Mouse (Mus musculus) heart, embryonic 10.5 days (tissue): ENCODE measurements around the gene Klk1b21. TPM values are rescaled to one million over a fixed set of nuclear protein-coding genes. Genes with fewer than 3 reads are reported as not detected.
A peak's percentile ranks its signal among the peaks of the same experiment; 100 is the strongest.
"Not testable (repeated sequence)": the region's sequence is repeated elsewhere in the genome, so short reads cannot be mapped to it uniquely, and the experiment has no call there.

Source experiments
- DNase-seq: peaks from one replicate; pipeline ENCODE4 v3.0.0-alpha.2; 2017; ENCODE audit warnings: low spot score
- H3K27ac ChIP-seq: fragments of 300-500 bp; sonication (generic); 2 replicates; pipeline ENCODE4 v1.5.1; 2016; ENCODE audit warnings: mild to moderate bottlenecking
- H3K27me3 ChIP-seq: fragments of 300-500 bp; sonication (generic); 2 replicates; pipeline ENCODE4 v1.6.1; 2016; ENCODE audit warnings: mild to moderate bottlenecking; ENCODE audit not compliant: poor library complexity, insufficient read depth, severe bottlenecking
- H3K36me3 ChIP-seq: fragments of 300-500 bp; sonication (generic); 2 replicates; pipeline ENCODE4 v1.6.1; 2016; ENCODE audit warnings: mild to moderate bottlenecking, moderate library complexity
- H3K4me1 ChIP-seq: fragments of 300-500 bp; sonication (generic); 2 replicates; pipeline ENCODE4 v1.6.1; 2016; ENCODE audit warnings: mild to moderate bottlenecking
- H3K4me3 ChIP-seq: fragments of 300-500 bp; sonication (generic); 2 replicates; pipeline ENCODE4 v1.5.1; 2016; ENCODE audit warnings: mild to moderate bottlenecking, moderate library complexity
- H3K9me3 ChIP-seq: fragments of 300-500 bp; sonication (generic); 2 replicates; pipeline ENCODE4 v1.6.1; 2016; ENCODE audit warnings: mild to moderate bottlenecking, moderate library complexity
- WGBS: fragments of 180-500 bp; shearing (Covaris S2); methylation state at CpG from one replicate; pipeline ENCODE4 v1.1.7; 2016; 5-methylcytosine and 5-hydroxymethylcytosine counted together
- polyA plus RNA-seq: library from polyadenylated mRNA; unstranded; fragments of >200 nt; fragmentation: Nextera tagmentation; extraction: Ambion mirVana; gene quantifications from 2 replicates; pipeline ENCODE4 v1.2.1, GENCODE M21; 2016

Gene Klk1b21
- not detected in 2 replicates for polyA plus RNA-seq

- not testable (repeated sequence) for H3K36me3 ChIP-seq, H3K4me3 ChIP-seq, H3K27ac ChIP-seq, H3K4me1 ChIP-seq, H3K9me3 ChIP-seq, H3K27me3 ChIP-seq
- WGBS: 65% methylated on average over 3 of the region's 3 CpGs
- peak; percentile 52 for DNase-seq
Measured at GRCm38 (mm10) chr7:44102028-44102427, at the start of gene Klk1b21. Klk1b21 (plus strand) TSS chr7:44102328.

- Histone ChIP-seq H3K4me3 (no peak overlapping the region), H3K36me3 (no peaks in the 10 kb centered on the region), H3K27ac (no peak overlapping the region), H3K27me3 (no peaks in the 10 kb centered on the region), H3K4me1 (no peaks in the 10 kb centered on the region), H3K9me3 (no peaks in the 10 kb centered on the region)
- WGBS: 71% methylated on average over 2 of the region's 2 CpGs
- DNase-seq: no peak
Measured at GRCm38 (mm10) chr7:44072117-44072516, 30.0 kb upstream of the Klk1b21 start.

GRCm38 (mm10) chr7:44077703-44078102 lies 24.4 kb upstream of the Klk1b21 start:
- H3K9me3 ChIP-seq: no peaks in the 10 kb centered on the region
- no peak for DNase-seq
- no peak overlapping the region for H3K27ac ChIP-seq
- no peaks in the 10 kb centered on the region for H3K27me3 ChIP-seq
- H3K4me1 ChIP-seq: no peaks in the 10 kb centered on the region
- H3K4me3 ChIP-seq: no peak overlapping the region
- WGBS: 33% methylated on average over 1 of the region's 1 CpGs
- H3K36me3 ChIP-seq: no peaks in the 10 kb centered on the region

- Histone ChIP-seq H3K9me3 (no peaks in the 10 kb centered on the region), H3K27me3 (no peaks in the 10 kb centered on the region), H3K27ac (no peak overlapping the region), H3K36me3 (no peaks in the 10 kb centered on the region), H3K4me3 (no peak overlapping the region), H3K4me1 (no peaks in the 10 kb centered on the region)
- WGBS: 84% methylated on average over 1 of the region's 1 CpGs
- DNase-seq: peak; percentile 69
Measured at GRCm38 (mm10) chr7:44096111-44096510, 6.0 kb upstream of the Klk1b21 start.

GRCm38 (mm10) chr7:44112373-44112772 lies 10.2 kb downstream of the Klk1b21 start, which contains the start of gene Klk1b22:
Klk1b22 (plus strand) TSS chr7:44112673.
- Histone ChIP-seq H3K9me3 (no peaks in the 10 kb centered on the region), H3K36me3 (no peaks in the 10 kb centered on the region), H3K27me3 (no peaks in the 10 kb centered on the region), H3K4me3 (no peak within 1 kb of the TSS), H3K27ac (no peak within 1 kb of the TSS), H3K4me1 (no peaks in the 10 kb centered on the region)
- DNase-seq: no peak
- WGBS: 58% methylated on average over 4 of the region's 4 CpGs

GRCm38 (mm10) chr7:44123445-44123844 lies 21.3 kb downstream of the Klk1b21 start:
- no peaks in the 10 kb centered on the region for H3K36me3 ChIP-seq
- WGBS: 85% methylated on average over 6 of the region's 6 CpGs
- no peak overlapping the region for H3K4me3 ChIP-seq
- H3K27ac ChIP-seq: no peak overlapping the region
- H3K27me3 ChIP-seq: no peaks in the 10 kb centered on the region
- H3K9me3 ChIP-seq: no peaks in the 10 kb centered on the region
- no peaks in the 10 kb centered on the region for H3K4me1 ChIP-seq
- DNase-seq: peak; percentile 66

- 82% methylated on average over 3 of the region's 3 CpGs for WGBS
- no peaks in the 10 kb centered on the region for H3K9me3 ChIP-seq
- H3K4me1 ChIP-seq: no peaks in the 10 kb centered on the region
- H3K27me3 ChIP-seq: no peaks in the 10 kb centered on the region
- no peak within 1 kb of the TSS for H3K27ac ChIP-seq
- no peaks in the 10 kb centered on the region for H3K36me3 ChIP-seq
- DNase-seq: no peak
- no peak within 1 kb of the TSS for H3K4me3 ChIP-seq
Measured at GRCm38 (mm10) chr7:44136467-44136866, 34.3 kb downstream of the Klk1b21 start, which contains the start of gene Klk1b16. Klk1b16 (plus strand) TSS chr7:44136767.

Other genes with a start within 250 kb of the Klk1b21 start
- gene Klk4, start 221.2 kb upstream of the Klk1b21 start, polyA plus RNA-seq: 0.10 TPM in 1 of 2 replicates, not detected in the other
- gene Klk15, start 168.6 kb upstream of the Klk1b21 start, polyA plus RNA-seq: not detected in 2 replicates
- gene Klk1b8, start 151.7 kb upstream of the Klk1b21 start, polyA plus RNA-seq: not detected in 2 replicates
- gene Klk1b1, start 135.6 kb upstream of the Klk1b21 start, polyA plus RNA-seq: not detected in 2 replicates
- not detected in 2 replicates for gene Klk1b9, start 126.3 kb upstream of the Klk1b21 start, polyA plus RNA-seq
- gene Klk1b11, start 106.5 kb upstream of the Klk1b21 start, polyA plus RNA-seq: not detected in 2 replicates
- gene Klk1b26, start 90.2 kb upstream of the Klk1b21 start, polyA plus RNA-seq: not detected in 2 replicates
- gene Klk1b27, start 50.0 kb upstream of the Klk1b21 start, polyA plus RNA-seq: not detected in 2 replicates
- gene Klk1b22, start 10.3 kb downstream of the Klk1b21 start, polyA plus RNA-seq: not detected in 2 replicates
- not detected in 2 replicates for gene Klk1b16, start 34.4 kb downstream of the Klk1b21 start, polyA plus RNA-seq
- gene Klk1b24, start 85.9 kb downstream of the Klk1b21 start, polyA plus RNA-seq: not detected in 2 replicates
- gene Klk1b3, start 95.9 kb downstream of the Klk1b21 start, polyA plus RNA-seq: not detected in 2 replicates
- gene Klk1b4, start 105.1 kb downstream of the Klk1b21 start, polyA plus RNA-seq: not detected in 2 replicates
- gene Klk1b5, start 113.6 kb downstream of the Klk1b21 start, polyA plus RNA-seq: not detected in 2 replicates
- 0.30 TPM in 1 of 2 replicates, not detected in the other for gene Klk1, start 123.0 kb downstream of the Klk1b21 start, polyA plus RNA-seq
- gene Gm36864, start 133.8 kb downstream of the Klk1b21 start, polyA plus RNA-seq: not detected in 2 replicates
- gene 1700028J19Rik, start 144.4 kb downstream of the Klk1b21 start, polyA plus RNA-seq: 0.87 and 0.88 TPM in 2 replicates
- 121 and 136 TPM in 2 replicates for gene 2410002F23Rik, start 144.4 kb downstream of the Klk1b21 start, polyA plus RNA-seq
- gene Acp4, start 155.1 kb downstream of the Klk1b21 start, polyA plus RNA-seq: not detected in 2 replicates
- not detected in 2 replicates for gene Gm15517, start 159.1 kb downstream of the Klk1b21 start, polyA plus RNA-seq
- gene Clec11a, start 204.6 kb downstream of the Klk1b21 start, polyA plus RNA-seq: 0.60 and 1.2 TPM in 2 replicates
- 0.47 and 0.84 TPM in 2 replicates for gene Shank1, start 207.9 kb downstream of the Klk1b21 start, polyA plus RNA-seq